ENCODE assay signal across 8 mouse cellular contexts in genomic region chr8:126596721-126597120, GRCm38 (mm10). TPM values are rescaled to one million over a fixed set of nuclear protein-coding genes. Genes with fewer than 3 reads are reported as not detected.
DNase-seq lines count a peak whose midpoint lies in the region; ATAC-seq and TF ChIP-seq lines count a peak whose summit lies in the region.

No protein-coding gene starts in this region.

- no peak for TF ChIP-seq CTCF in lung, postnatal 0 days (IDR thresholded peaks at IDR 0.05)
- TF ChIP-seq CTCF in lung, adult 2 months (IDR thresholded peaks at IDR 0.05; ENCODE audit: insufficient read depth, low read length), result no peak

- peaks cover 35% of the 10 kb centered on the region for H3K4me1 ChIP-seq in lung, postnatal 0 days (ENCODE audit: insufficient read depth, low read depth, low read length)
- peaks cover 47% of the 10 kb centered on the region for H3K4me1 ChIP-seq in forebrain, embryonic 16.5 days (replicated peaks; ENCODE audit: control insufficient read depth, insufficient read depth, low read length)
- H3K4me1 ChIP-seq in limb, embryonic 15.5 days, result peaks cover 51% of the 10 kb centered on the region
- H3K4me1 ChIP-seq in stomach, embryonic 15.5 days, result peaks cover 44% of the 10 kb centered on the region
- peaks cover 14% of the 10 kb centered on the region for H3K4me1 ChIP-seq in lung, adult 2 months (ENCODE audit: control insufficient read depth, insufficient read depth, low read length)

- H3K4me3 ChIP-seq in lung, postnatal 0 days (ENCODE audit: low read depth, low read length), result no peak overlapping the region
- H3K4me3 ChIP-seq in forebrain, embryonic 16.5 days (replicated peaks; ENCODE audit: low read length), result no peak overlapping the region
- H3K4me3 ChIP-seq in limb, embryonic 15.5 days, result no peak overlapping the region
- H3K4me3 ChIP-seq in stomach, embryonic 15.5 days (replicated peaks), result no peak overlapping the region; the same call in 1 of the 2 replicates
- H3K4me3 ChIP-seq in lung, adult 2 months (replicated peaks; ENCODE audit: extremely low read depth, low read depth, low read length), result no peak overlapping the region

- no peak for DNase-seq in lung, postnatal 0 days (ENCODE audit: low spot score)
- DNase-seq in lung, postnatal 10 days, result no peak
- DNase-seq in Muller cell, postnatal 12 days (ENCODE audit: inconsistent ontology term), result no peak
- no peak for DNase-seq in lung, adult 2 months

- no peak for ATAC-seq in lung, postnatal 0 days
- ATAC-seq in forebrain, embryonic 16.5 days, result no peak
- ATAC-seq in limb, embryonic 15.5 days (ENCODE audit: insufficient number of reproducible peaks, low FRiP score, low TSS enrichment, low read depth), result no peak
- ATAC-seq in stomach, embryonic 15.5 days (ENCODE audit: insufficient read depth, low FRiP score, low read depth), result no peak
- ATAC-seq in cerebellum, adult (ENCODE audit: insufficient number of reproducible peaks, low FRiP score, low TSS enrichment), result no peak

- H3K27ac ChIP-seq in lung, postnatal 0 days (ENCODE audit: low read length), result peak overlapping the region; percentile 100
- peak overlapping the region; percentile 99 for H3K27ac ChIP-seq in forebrain, embryonic 16.5 days (ENCODE audit: low read length)
- H3K27ac ChIP-seq in limb, embryonic 15.5 days, result peak overlapping the region; percentile 100
- peak overlapping the region; percentile 97 for H3K27ac ChIP-seq in stomach, embryonic 15.5 days

- no peak for TF ChIP-seq EP300 in lung, postnatal 0 days (IDR thresholded peaks at IDR 0.05)

- H3K27me3 ChIP-seq in lung, postnatal 0 days (replicated peaks; ENCODE audit: insufficient read depth, low read length), result no peaks in the 10 kb centered on the region
- no peaks in the 10 kb centered on the region for H3K27me3 ChIP-seq in forebrain, embryonic 16.5 days (replicated peaks; ENCODE audit: control insufficient read depth, insufficient read depth, low read length)
- no peaks in the 10 kb centered on the region for H3K27me3 ChIP-seq in limb, embryonic 15.5 days
- H3K27me3 ChIP-seq in stomach, embryonic 15.5 days (replicated peaks), result no peaks in the 10 kb centered on the region

- 0 out of 2 replicates have a peak, but pooled peaks cover under 1% of the 10 kb centered on the region for H3K36me3 ChIP-seq in lung, postnatal 0 days (ENCODE audit: insufficient read depth, low read length)
- H3K36me3 ChIP-seq in forebrain, embryonic 16.5 days (ENCODE audit: control insufficient read depth, insufficient read depth), result no peaks in the 10 kb centered on the region
- H3K36me3 ChIP-seq in limb, embryonic 15.5 days, result no peaks in the 10 kb centered on the region
- no peaks in the 10 kb centered on the region for H3K36me3 ChIP-seq in stomach, embryonic 15.5 days

- 51% methylated on average over 5 of the region's 5 CpGs for WGBS in lung, postnatal 0 days
- WGBS in forebrain, embryonic 16.5 days, result 76% methylated on average over 5 of the region's 5 CpGs
- WGBS in limb, embryonic 15.5 days, result 72% methylated on average over 5 of the region's 5 CpGs
- WGBS in stomach, embryonic 15.5 days, result 69% methylated on average over 5 of the region's 5 CpGs
- WGBS in lung, adult 2 months, result 84% methylated on average over 5 of the region's 5 CpGs

- no peaks in the 10 kb centered on the region for H3K9me3 ChIP-seq in lung, postnatal 0 days (ENCODE audit: low read length)
- H3K9me3 ChIP-seq in forebrain, embryonic 16.5 days (ENCODE audit: control insufficient read depth, low read length), result no peaks in the 10 kb centered on the region
- no peaks in the 10 kb centered on the region for H3K9me3 ChIP-seq in limb, embryonic 15.5 days
- no peaks in the 10 kb centered on the region for H3K9me3 ChIP-seq in stomach, embryonic 15.5 days

- no peak overlapping the region; the same call in 1 of the 2 replicates for H3K9ac ChIP-seq in lung, postnatal 0 days (replicated peaks; ENCODE audit: low read depth)
- H3K9ac ChIP-seq in forebrain, embryonic 16.5 days (replicated peaks; ENCODE audit: low read depth, low read length), result peak overlapping the region; percentile 77
- H3K9ac ChIP-seq in limb, embryonic 15.5 days, result 0 out of 2 replicates have a peak overlapping the region, but pooled peaks have one; percentile 10
- 0 out of 2 replicates have a peak overlapping the region, but pooled peaks have one; percentile 13 for H3K9ac ChIP-seq in stomach, embryonic 15.5 days

- H3K4me2 ChIP-seq in lung, postnatal 0 days (replicated peaks; ENCODE audit: low read depth, low read length), result peak overlapping the region; percentile 90
- peak overlapping the region; percentile 87; the same call in 1 of the 2 replicates for H3K4me2 ChIP-seq in forebrain, embryonic 16.5 days (ENCODE audit: low read length)
- peak overlapping the region; percentile 84; the same call in 1 of the 2 replicates for H3K4me2 ChIP-seq in limb, embryonic 15.5 days
- peak overlapping the region; percentile 65 for H3K4me2 ChIP-seq in stomach, embryonic 15.5 days

- no peak for TF ChIP-seq POLR2A in lung, adult 2 months (IDR thresholded peaks at IDR 0.05; ENCODE audit: borderline replicate concordance, extremely low read depth, low read depth, low read length)

RNA-seq across cellular contexts. Expression of gene Irf2bp2, which starts 2.9 kb away (rescaled TPM):
- 19.5 and 24.1 TPM in 2 replicates for polyA plus RNA-seq in lung, postnatal 0 days (2015; fragmentation: Nextera tagmentation; extraction: Ambion mirVana)
- 10.1 and 10.7 TPM in 2 replicates for polyA plus RNA-seq in forebrain, embryonic 16.5 days (2015; fragmentation: Nextera tagmentation; extraction: Ambion mirVana)
- 11.0 and 12.8 TPM in 2 replicates for polyA plus RNA-seq in limb, embryonic 15.5 days (2015; fragmentation: Nextera tagmentation; extraction: Ambion mirVana)
- 12.5 and 13.4 TPM in 2 replicates for polyA plus RNA-seq in stomach, embryonic 15.5 days (2015; fragmentation: Nextera tagmentation; extraction: Ambion mirVana)
- 81.2 and 127 TPM in 2 replicates for polyA plus RNA-seq in lung, adult 2 months (2012; rRNA removed)
